Mouse (Mus musculus): ENCODE data around the gene Syne1. TPM values are rescaled to one million over a fixed set of nuclear protein-coding genes. Genes with fewer than 3 reads are reported as not detected.
A peak's percentile ranks its signal among the peaks of the same experiment; 100 is the strongest.

Syne1 gene
- 5.6 TPM for polyA plus RNA-seq (2021)

GRCm38 (mm10) chr10:5551382-5551781, at the start of gene Syne1:
Syne1 (minus strand) TSS chr10:5551482.
- ChIA-PET POLR2A (no interaction called here), CTCF (no interaction called here)
- in situ Hi-C loops (cut with MboI; ENCODE audit: low pct_unique_long_range_greater_than_20kb), result no loop called here
- peaks cover 44% of the 10 kb centered on the region for H3K27me3 ChIP-seq
- TF ChIP-seq CTCF (IDR thresholded peaks at IDR 0.05), result no peak
- DNase-seq (ENCODE audit: low read depth, low spot score) (no peak), ATAC-seq (no peak)

GRCm38 (mm10) chr10:5600123-5600522, 48.8 kb upstream of the Syne1 start:
- CTCF ChIA-PET, result interaction anchor here (0.9 to 1.8 kb wide), 5 partner anchors 183 to 202 kb away, joined by 3 to 13 read pairs (median 3); no protein-coding TSS in a partner anchor
- TF ChIP-seq CTCF (IDR thresholded peaks at IDR 0.05), result peak; percentile 60
- in situ Hi-C loops (cut with MboI; ENCODE audit: low pct_unique_long_range_greater_than_20kb), result no loop called here
- POLR2A ChIA-PET, result no interaction called here
- H3K27me3 ChIP-seq, result peaks cover 28% of the 10 kb centered on the region
- DNase-seq (ENCODE audit: low read depth, low spot score) (no peak), ATAC-seq (peak; percentile 69)

GRCm38 (mm10) chr10:5596559-5596958, 45.3 kb upstream of the Syne1 start:
- ChIA-PET CTCF (interaction anchor here (1.8 kb wide), 1 partner anchor 190 kb away, joined by 5 read pairs; no protein-coding TSS in a partner anchor), POLR2A (no interaction called here)
- in situ Hi-C loops (cut with MboI; ENCODE audit: low pct_unique_long_range_greater_than_20kb), result loop anchor here (5.0 kb wide), 1 partner anchor 196 kb away; no protein-coding TSS in a partner anchor
- H3K27me3 ChIP-seq, result peaks cover 42% of the 10 kb centered on the region
- no peak for TF ChIP-seq CTCF (IDR thresholded peaks at IDR 0.05)
- DNase-seq (ENCODE audit: low read depth, low spot score), result no peak
- ATAC-seq, result no peak

- ChIA-PET CTCF (no interaction called here), POLR2A (no interaction called here)
- in situ Hi-C loops (cut with MboI; ENCODE audit: low pct_unique_long_range_greater_than_20kb), result no loop called here
- TF ChIP-seq CTCF (IDR thresholded peaks at IDR 0.05), result no peak
- peaks cover 42% of the 10 kb centered on the region for H3K27me3 ChIP-seq
- ATAC-seq (no peak), DNase-seq (ENCODE audit: low read depth, low spot score) (no peak)
Measured at GRCm38 (mm10) chr10:5594457-5594856, 43.2 kb upstream of the Syne1 start.

GRCm38 (mm10) chr10:5593464-5593863, 42.2 kb upstream of the Syne1 start, which contains the start of gene Myct1:
Myct1 (plus strand) TSS chr10:5593775.
- peaks cover 42% of the 10 kb centered on the region for H3K27me3 ChIP-seq
- in situ Hi-C loops (cut with MboI; ENCODE audit: low pct_unique_long_range_greater_than_20kb), result no loop called here
- ChIA-PET POLR2A (no interaction called here), CTCF (no interaction called here)
- ATAC-seq (no peak), DNase-seq (ENCODE audit: low read depth, low spot score) (no peak)
- no peak for TF ChIP-seq CTCF (IDR thresholded peaks at IDR 0.05)

GRCm38 (mm10) chr10:5591996-5592395, 40.7 kb upstream of the Syne1 start:
- TF ChIP-seq CTCF (IDR thresholded peaks at IDR 0.05), result no peak
- no peak for DNase-seq (ENCODE audit: low read depth, low spot score)
- CTCF ChIA-PET, result interaction anchor here (0.9 kb wide), 1 partner anchor 16 kb away, joined by 3 read pairs; no protein-coding TSS in a partner anchor
- no peak for ATAC-seq
- POLR2A ChIA-PET, result no interaction called here
- in situ Hi-C loops (cut with MboI; ENCODE audit: low pct_unique_long_range_greater_than_20kb), result no loop called here
- peaks cover 30% of the 10 kb centered on the region for H3K27me3 ChIP-seq

- TF ChIP-seq CTCF (IDR thresholded peaks at IDR 0.05), result no peak
- peaks cover 26% of the 10 kb centered on the region for H3K27me3 ChIP-seq
- in situ Hi-C loops (cut with MboI; ENCODE audit: low pct_unique_long_range_greater_than_20kb), result no loop called here
- CTCF ChIA-PET, result no interaction called here
- ATAC-seq (no peak), DNase-seq (ENCODE audit: low read depth, low spot score) (no peak)
- POLR2A ChIA-PET, result no interaction called here
Measured at GRCm38 (mm10) chr10:5591061-5591460, 39.8 kb upstream of the Syne1 start.

GRCm38 (mm10) chr10:5573328-5573727, 22.0 kb upstream of the Syne1 start:
- peaks cover 2% of the 10 kb centered on the region for H3K27me3 ChIP-seq
- ChIA-PET CTCF (no interaction called here), POLR2A (no interaction called here)
- peak; percentile 44 for TF ChIP-seq CTCF (IDR thresholded peaks at IDR 0.05)
- in situ Hi-C loops (cut with MboI; ENCODE audit: low pct_unique_long_range_greater_than_20kb), result no loop called here
- no peak for ATAC-seq
- DNase-seq (ENCODE audit: low read depth, low spot score), result no peak

GRCm38 (mm10) chr10:5571332-5571731, 20.1 kb upstream of the Syne1 start:
- peaks cover 2% of the 10 kb centered on the region for H3K27me3 ChIP-seq
- in situ Hi-C loops (cut with MboI; ENCODE audit: low pct_unique_long_range_greater_than_20kb), result no loop called here
- ATAC-seq, result no peak
- ChIA-PET POLR2A (no interaction called here), CTCF (no interaction called here)
- TF ChIP-seq CTCF (IDR thresholded peaks at IDR 0.05), result no peak
- no peak for DNase-seq (ENCODE audit: low read depth, low spot score)

- TF ChIP-seq CTCF (IDR thresholded peaks at IDR 0.05), result no peak
- ATAC-seq (no peak), DNase-seq (ENCODE audit: low read depth, low spot score) (no peak)
- peaks cover 2% of the 10 kb centered on the region for H3K27me3 ChIP-seq
- POLR2A ChIA-PET, result no interaction called here
- in situ Hi-C loops (cut with MboI; ENCODE audit: low pct_unique_long_range_greater_than_20kb), result no loop called here
- CTCF ChIA-PET, result no interaction called here
Measured at GRCm38 (mm10) chr10:5570059-5570458, 18.8 kb upstream of the Syne1 start.

- POLR2A ChIA-PET, result no interaction called here
- CTCF ChIA-PET, result no interaction called here
- TF ChIP-seq CTCF (IDR thresholded peaks at IDR 0.05), result no peak
- in situ Hi-C loops (cut with MboI; ENCODE audit: low pct_unique_long_range_greater_than_20kb), result no loop called here
- ATAC-seq (no peak), DNase-seq (ENCODE audit: low read depth, low spot score) (no peak)
- peaks cover 2% of the 10 kb centered on the region for H3K27me3 ChIP-seq
Measured at GRCm38 (mm10) chr10:5568991-5569390, 17.7 kb upstream of the Syne1 start.

- no peak for TF ChIP-seq CTCF (IDR thresholded peaks at IDR 0.05)
- no peak for ATAC-seq
- peaks cover 4% of the 10 kb centered on the region for H3K27me3 ChIP-seq
- ChIA-PET POLR2A (no interaction called here), CTCF (no interaction called here)
- in situ Hi-C loops (cut with MboI; ENCODE audit: low pct_unique_long_range_greater_than_20kb), result no loop called here
- no peak for DNase-seq (ENCODE audit: low read depth, low spot score)
Measured at GRCm38 (mm10) chr10:5561706-5562105, 10.4 kb upstream of the Syne1 start.
